Mouse (Mus musculus) limb, embryonic 15.5 days (tissue): ENCODE measurements around the gene Tshz3. TPM values are rescaled to one million over a fixed set of nuclear protein-coding genes. Genes with fewer than 3 reads are reported as not detected.

Experiments used
- ATAC-seq: fragments of 200-750 bp; cut with Nextera tagmentation; 2 replicates; pipeline ENCODE4 v1.8.0; 2017; ENCODE audit warnings: low read depth, moderate TSS enrichment; ENCODE audit not compliant: insufficient number of reproducible peaks, low FRiP score, low TSS enrichment
- H3K27ac ChIP-seq: fragments of 300-500 bp; sonication (generic); 2 replicates; pipeline ENCODE4 v1.5.1; 2015; ENCODE audit warnings: moderate library complexity, mild to moderate bottlenecking, inconsistent platforms
- H3K27me3 ChIP-seq: fragments of 300-500 bp; sonication (generic); 2 replicates; pipeline ENCODE4 v1.6.1; 2015; ENCODE audit warnings: inconsistent platforms
- H3K36me3 ChIP-seq: fragments of 300-500 bp; sonication (generic); 2 replicates; pipeline ENCODE4 v1.6.1; 2015; ENCODE audit warnings: inconsistent platforms
- H3K4me1 ChIP-seq: fragments of 300-500 bp; sonication (generic); 2 replicates; pipeline ENCODE4 v1.6.1; 2015; ENCODE audit warnings: inconsistent platforms
- H3K4me2 ChIP-seq: fragments of 300-500 bp; sonication (generic); 2 replicates; pipeline ENCODE4 v1.6.1; 2015; ENCODE audit warnings: mild to moderate bottlenecking, inconsistent platforms
- H3K4me3 ChIP-seq: fragments of 300-500 bp; sonication (generic); 2 replicates; pipeline ENCODE4 v1.5.1; 2015; ENCODE audit warnings: mild to moderate bottlenecking, inconsistent platforms
- H3K9ac ChIP-seq: fragments of 300-500 bp; sonication (generic); 2 replicates; pipeline ENCODE4 v1.6.1; 2015; ENCODE audit warnings: inconsistent platforms
- H3K9me3 ChIP-seq: fragments of 300-500 bp; sonication (generic); 2 replicates; pipeline ENCODE4 v1.6.1; 2016; ENCODE audit warnings: inconsistent platforms
- WGBS: fragments of 180-500 bp; shearing (Covaris S2); methylation state at CpG from one replicate; pipeline ENCODE4 v1.1.7; 2015; 5-methylcytosine and 5-hydroxymethylcytosine counted together
- polyA plus RNA-seq: library from polyadenylated mRNA; unstranded; fragments of >200 nt; fragmentation: Nextera tagmentation; extraction: Ambion mirVana; gene quantifications from 2 replicates; pipeline ENCODE4 v1.2.1, GENCODE M21; 2015

Gene Tshz3
- polyA plus RNA-seq, 1 experiment from 2014 or later, result 7.4 TPM

DNA sequence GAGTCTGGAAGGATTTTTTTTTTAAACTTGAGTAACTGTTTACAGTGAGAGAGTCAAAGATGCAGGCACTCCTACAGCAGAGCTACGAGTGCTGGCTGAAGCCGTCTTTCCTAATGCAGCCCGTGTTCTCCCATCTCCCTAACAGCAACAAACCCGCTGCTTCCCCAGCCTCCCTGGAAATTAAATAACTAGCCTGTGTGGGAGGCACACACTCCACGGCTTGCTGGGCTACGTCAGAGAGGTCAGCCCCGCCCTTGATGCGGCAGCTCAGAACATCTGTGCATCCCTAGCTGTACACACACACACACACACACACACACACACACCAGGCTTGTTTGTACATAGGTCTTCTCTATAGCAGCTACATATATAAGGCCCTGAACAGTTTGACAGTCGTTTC lies 22.9 kb downstream of the Tshz3 start:
- WGBS, result 39% methylated on average over 9 of the region's 9 CpGs
- H3K4me3 ChIP-seq, result no peak overlapping the region
- no peak overlapping the region for H3K9ac ChIP-seq
- no peaks in the 10 kb centered on the region for H3K27me3 ChIP-seq
- H3K4me2 ChIP-seq, result no peak overlapping the region
- H3K4me1 ChIP-seq, result peaks cover 5% of the 10 kb centered on the region
- no peak for ATAC-seq
- no peaks in the 10 kb centered on the region for H3K9me3 ChIP-seq
- H3K36me3 ChIP-seq, result no peaks in the 10 kb centered on the region
- no peak overlapping the region for H3K27ac ChIP-seq

DNA sequence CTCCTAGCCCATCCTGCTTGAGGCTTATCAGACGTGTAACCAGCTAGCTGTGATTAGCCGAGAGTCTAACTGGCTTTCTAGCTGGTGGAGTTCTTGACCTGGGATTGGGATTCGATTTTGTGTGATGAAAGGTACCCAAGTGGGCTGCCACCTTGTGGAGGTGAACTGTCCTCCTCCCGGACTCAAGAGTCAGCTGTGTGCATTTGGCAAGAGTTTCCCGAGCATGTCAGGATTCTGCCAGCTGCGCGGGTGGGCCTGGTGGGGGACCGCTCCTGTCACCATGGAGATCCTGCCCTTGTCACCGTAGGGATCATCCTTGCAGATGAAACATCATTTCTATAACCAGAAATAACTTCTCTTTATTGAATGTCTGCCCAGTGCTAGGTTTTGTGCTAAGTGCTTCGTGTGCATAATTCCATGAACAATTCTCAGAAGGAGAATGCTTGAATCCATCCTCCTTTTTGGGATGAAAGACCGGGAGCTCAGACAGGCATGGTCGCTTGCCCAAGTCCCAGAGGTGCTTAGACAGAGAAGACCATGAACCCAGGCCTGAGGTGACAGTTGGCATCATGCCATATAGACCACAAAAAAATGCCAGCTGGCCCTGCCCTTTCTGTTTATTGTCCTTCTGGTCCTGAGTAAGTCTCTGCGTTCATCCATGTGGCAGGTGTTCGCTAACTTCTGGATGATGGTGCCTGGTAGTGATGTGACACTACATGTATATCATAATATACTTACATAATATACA lies 38.6 kb downstream of the Tshz3 start:
- ATAC-seq, result no peak
- Histone ChIP-seq H3K4me1 (no peaks in the 10 kb centered on the region), H3K9ac (no peak overlapping the region), H3K9me3 (no peaks in the 10 kb centered on the region), H3K36me3 (no peaks in the 10 kb centered on the region), H3K27me3 (no peaks in the 10 kb centered on the region), H3K4me2 (no peak overlapping the region), H3K4me3 (no peak overlapping the region), H3K27ac (no peak overlapping the region)
- WGBS, result 82% methylated on average over 14 of the region's 14 CpGs

DNA sequence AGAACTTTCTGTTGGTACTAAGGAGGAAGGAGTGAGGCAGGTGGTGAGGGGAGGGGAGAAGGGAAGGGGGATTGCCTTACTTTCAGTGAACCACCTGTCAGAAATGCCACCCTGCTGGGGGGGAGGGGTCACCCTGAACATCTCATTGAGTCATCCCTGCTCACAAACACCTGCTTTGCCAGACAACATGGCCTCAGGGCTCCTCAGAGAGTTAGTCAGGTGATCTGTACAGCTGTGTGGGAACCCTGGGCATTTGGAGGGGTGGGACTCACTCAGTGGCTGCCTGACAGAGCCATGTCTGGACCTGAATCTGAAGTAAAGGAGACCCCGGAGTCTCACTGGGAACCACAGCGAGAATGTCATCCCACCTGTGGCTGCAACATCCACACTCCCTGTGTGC lies 53.6 kb downstream of the Tshz3 start:
- no peak overlapping the region for H3K9ac ChIP-seq
- no peaks in the 10 kb centered on the region for H3K4me1 ChIP-seq
- H3K9me3 ChIP-seq, result no peaks in the 10 kb centered on the region
- no peaks in the 10 kb centered on the region for H3K36me3 ChIP-seq
- ATAC-seq, result no peak
- H3K27me3 ChIP-seq, result no peaks in the 10 kb centered on the region
- WGBS, result 77% methylated on average over 2 of the region's 2 CpGs
- no peak overlapping the region for H3K27ac ChIP-seq
- H3K4me2 ChIP-seq, result no peak overlapping the region
- H3K4me3 ChIP-seq, result no peak overlapping the region

DNA sequence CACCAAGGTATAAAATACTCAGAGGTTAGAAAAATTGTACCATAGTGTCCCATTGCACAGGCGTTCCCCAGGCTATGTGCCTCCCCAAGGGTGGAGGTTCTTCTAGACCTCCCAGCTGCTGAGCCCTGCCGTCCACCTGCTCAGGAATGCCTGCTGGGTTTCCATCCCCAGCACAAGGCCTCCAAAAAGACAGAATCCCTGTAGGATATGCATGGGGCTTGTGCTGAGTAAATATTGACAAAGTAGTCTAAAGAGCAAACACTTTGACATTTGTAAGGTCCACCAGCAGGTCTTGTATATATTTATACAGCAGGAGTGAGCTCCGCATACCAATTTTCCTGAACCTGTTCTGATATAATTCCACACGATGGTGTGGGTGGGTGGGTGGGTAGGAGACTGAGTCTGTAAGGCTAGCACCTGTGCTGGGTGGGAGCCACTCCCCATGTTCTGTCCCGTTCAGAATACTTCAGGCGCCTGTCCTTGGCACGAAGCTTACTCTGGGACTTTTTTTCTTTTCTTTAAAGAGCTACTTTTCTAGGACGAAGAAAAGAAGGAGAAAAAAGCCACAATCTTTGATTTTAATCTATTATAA lies 69.7 kb downstream of the Tshz3 start:
- no peak for ATAC-seq
- WGBS, result 75% methylated on average over 8 of the region's 8 CpGs
- no peak overlapping the region for H3K4me3 ChIP-seq

DNA sequence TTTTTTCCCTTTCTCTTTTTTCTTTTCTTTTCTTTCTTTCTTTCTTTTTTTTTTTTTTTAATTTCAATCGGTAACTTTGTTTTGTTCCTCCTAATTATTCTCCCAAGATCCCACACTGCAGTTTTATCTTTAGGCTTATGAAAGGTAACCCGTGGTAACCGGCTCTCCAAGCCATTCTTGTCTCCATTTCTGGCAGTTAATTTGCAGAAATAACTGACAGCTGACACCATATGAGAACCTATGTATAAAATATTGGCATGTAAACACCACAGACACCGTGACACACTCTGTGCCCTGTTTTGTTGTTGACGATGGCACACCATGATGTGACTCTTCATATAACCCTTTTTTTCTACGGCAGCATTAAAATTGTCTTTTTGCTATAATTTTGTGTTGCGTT lies 75.2 kb downstream of the Tshz3 start:
- no peaks in the 10 kb centered on the region for H3K9me3 ChIP-seq
- no peak overlapping the region for H3K4me3 ChIP-seq
- H3K4me2 ChIP-seq, result no peak overlapping the region
- H3K36me3 ChIP-seq, result peaks cover 30% of the 10 kb centered on the region
- H3K27me3 ChIP-seq, result no peaks in the 10 kb centered on the region
- no peak overlapping the region for H3K27ac ChIP-seq
- H3K4me1 ChIP-seq, result no peaks in the 10 kb centered on the region
- no peak for ATAC-seq
- 59% methylated on average over 7 of the region's 7 CpGs for WGBS
- H3K9ac ChIP-seq, result no peak overlapping the region

More for the DNA sequence above, 69.7 kb downstream of the Tshz3 start:
- Histone ChIP-seq H3K4me1 (no peaks in the 10 kb centered on the region), H3K27ac (no peak overlapping the region), H3K36me3 (peaks cover 30% of the 10 kb centered on the region), H3K9ac (no peak overlapping the region), H3K9me3 (no peaks in the 10 kb centered on the region), H3K4me2 (no peak overlapping the region), H3K27me3 (no peaks in the 10 kb centered on the region)

DNA sequence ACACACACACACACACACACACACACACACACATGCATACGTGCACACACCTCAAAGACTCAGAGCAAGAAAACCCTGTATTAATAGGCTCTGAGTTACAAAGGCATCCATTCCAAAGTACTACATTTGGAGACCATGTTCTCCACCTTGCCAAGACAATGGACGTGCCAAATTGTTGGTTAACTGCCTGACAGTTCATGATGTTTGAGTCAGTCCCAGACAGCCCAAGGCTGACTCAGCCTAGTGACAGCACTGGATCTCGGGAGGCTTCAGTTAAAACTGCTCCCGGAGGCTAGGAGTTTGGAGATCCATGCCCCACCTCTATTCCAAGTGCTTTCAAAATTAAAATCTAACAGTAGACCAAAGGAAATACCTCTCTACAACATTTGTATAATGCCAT lies 79.0 kb downstream of the Tshz3 start:
- Histone ChIP-seq H3K36me3 (no peaks in the 10 kb centered on the region), H3K27ac (no peak overlapping the region), H3K9ac (no peak overlapping the region), H3K27me3 (no peaks in the 10 kb centered on the region), H3K4me2 (no peak overlapping the region), H3K4me1 (no peaks in the 10 kb centered on the region), H3K4me3 (no peak overlapping the region), H3K9me3 (no peaks in the 10 kb centered on the region)
- 73% methylated on average over 4 of the region's 4 CpGs for WGBS
- no peak for ATAC-seq

DNA sequence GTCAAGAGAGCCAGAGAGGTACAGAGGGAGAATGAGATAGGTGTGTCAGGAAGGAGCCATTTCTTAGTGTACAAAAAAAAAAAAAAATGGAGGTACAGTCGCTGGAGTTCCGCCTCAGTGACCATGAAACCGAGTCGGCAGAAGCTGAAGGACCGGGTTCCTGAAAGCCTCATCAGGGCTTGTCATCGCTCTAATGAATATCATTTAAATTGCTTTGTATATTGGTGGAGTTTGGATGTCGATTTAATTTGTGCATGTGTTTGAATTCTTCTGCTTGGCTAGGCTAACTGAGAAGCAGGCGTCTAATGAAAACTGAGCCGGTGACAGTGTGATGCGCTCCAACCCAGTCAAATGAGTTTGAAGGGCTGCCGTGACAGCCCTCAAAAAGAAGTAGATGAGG lies 80.5 kb downstream of the Tshz3 start:
- Histone ChIP-seq H3K4me3 (no peak overlapping the region), H3K36me3 (no peaks in the 10 kb centered on the region), H3K4me1 (no peaks in the 10 kb centered on the region), H3K9ac (no peak overlapping the region), H3K9me3 (no peaks in the 10 kb centered on the region), H3K27ac (no peak overlapping the region), H3K27me3 (no peaks in the 10 kb centered on the region), H3K4me2 (no peak overlapping the region)
- no peak for ATAC-seq
- 87% methylated on average over 11 of the region's 11 CpGs for WGBS

DNA sequence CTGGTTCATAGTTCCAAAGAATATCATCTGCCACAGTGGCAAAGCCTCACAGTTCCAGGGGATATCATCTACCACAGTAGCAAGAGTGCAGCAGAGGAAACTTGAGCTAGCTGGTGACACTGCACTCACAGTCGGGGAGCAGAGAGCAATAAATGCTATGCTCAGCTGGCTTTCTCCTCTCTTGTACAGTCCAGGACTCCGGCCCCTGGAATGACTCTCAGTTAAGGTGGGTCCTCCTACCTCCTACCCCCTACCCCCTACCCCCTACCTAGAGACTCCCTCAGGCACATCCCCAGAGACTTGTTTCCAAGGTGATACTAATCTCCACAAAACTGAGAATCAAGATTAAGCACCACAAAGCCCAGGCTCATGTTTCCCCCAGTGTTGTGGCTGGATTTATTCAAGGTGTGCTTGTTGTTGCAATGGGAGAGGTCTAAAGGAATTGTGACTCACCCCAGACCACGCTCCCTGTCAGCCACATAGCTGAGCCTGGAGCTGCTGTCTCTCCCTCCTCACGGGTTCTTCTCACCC lies 86.4 kb downstream of the Tshz3 start:
- Histone ChIP-seq H3K4me1 (no peaks in the 10 kb centered on the region), H3K9me3 (no peaks in the 10 kb centered on the region), H3K4me2 (no peak overlapping the region), H3K4me3 (no peak overlapping the region), H3K36me3 (no peaks in the 10 kb centered on the region), H3K9ac (no peak overlapping the region), H3K27ac (no peak overlapping the region), H3K27me3 (no peaks in the 10 kb centered on the region)
- ATAC-seq, result no peak
- WGBS, result 55% methylated on average over 4 of the region's 4 CpGs

DNA sequence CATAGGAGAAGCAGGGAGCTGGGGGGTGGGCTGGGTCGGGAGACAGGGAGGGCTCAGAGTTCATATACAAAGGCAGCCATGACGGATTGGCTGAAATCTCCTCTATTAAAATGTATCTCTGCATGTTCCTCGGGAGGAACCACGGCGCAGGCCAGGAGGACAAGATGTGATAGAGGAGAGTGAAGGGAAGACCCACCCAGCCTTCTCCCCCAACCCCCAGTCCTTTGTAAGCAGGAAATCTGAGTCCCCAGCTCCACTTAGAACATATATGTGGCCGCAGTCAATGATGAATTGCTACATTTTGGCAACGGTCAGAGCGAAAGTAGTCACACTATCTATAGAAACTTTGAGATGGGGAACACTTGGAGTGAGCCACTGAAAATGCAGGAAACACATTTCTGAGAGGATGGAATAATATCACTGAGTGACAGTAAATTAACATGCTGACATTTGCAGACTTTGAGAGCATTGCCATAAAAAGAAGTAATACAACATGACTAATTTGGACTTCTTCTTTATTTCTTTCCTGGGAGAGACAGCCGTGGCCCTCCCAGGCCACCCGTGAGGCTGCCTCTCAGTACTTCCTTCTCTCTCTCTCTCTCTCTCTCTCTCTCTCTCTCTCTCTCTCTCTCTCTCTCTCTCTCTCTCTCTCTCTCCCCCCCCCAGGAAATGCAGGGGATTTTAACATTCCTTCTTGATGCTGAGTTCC lies 88.9 kb downstream of the Tshz3 start:
- H3K9me3 ChIP-seq, result no peaks in the 10 kb centered on the region
- no peak overlapping the region for H3K27ac ChIP-seq
- H3K4me3 ChIP-seq, result no peak overlapping the region
- H3K4me1 ChIP-seq, result peaks cover 2% of the 10 kb centered on the region
- no peak overlapping the region for H3K9ac ChIP-seq
- no peaks in the 10 kb centered on the region for H3K36me3 ChIP-seq
- no peak for ATAC-seq
- no peak overlapping the region for H3K4me2 ChIP-seq
- 65% methylated on average over 10 of the region's 10 CpGs for WGBS
- H3K27me3 ChIP-seq, result no peaks in the 10 kb centered on the region

DNA sequence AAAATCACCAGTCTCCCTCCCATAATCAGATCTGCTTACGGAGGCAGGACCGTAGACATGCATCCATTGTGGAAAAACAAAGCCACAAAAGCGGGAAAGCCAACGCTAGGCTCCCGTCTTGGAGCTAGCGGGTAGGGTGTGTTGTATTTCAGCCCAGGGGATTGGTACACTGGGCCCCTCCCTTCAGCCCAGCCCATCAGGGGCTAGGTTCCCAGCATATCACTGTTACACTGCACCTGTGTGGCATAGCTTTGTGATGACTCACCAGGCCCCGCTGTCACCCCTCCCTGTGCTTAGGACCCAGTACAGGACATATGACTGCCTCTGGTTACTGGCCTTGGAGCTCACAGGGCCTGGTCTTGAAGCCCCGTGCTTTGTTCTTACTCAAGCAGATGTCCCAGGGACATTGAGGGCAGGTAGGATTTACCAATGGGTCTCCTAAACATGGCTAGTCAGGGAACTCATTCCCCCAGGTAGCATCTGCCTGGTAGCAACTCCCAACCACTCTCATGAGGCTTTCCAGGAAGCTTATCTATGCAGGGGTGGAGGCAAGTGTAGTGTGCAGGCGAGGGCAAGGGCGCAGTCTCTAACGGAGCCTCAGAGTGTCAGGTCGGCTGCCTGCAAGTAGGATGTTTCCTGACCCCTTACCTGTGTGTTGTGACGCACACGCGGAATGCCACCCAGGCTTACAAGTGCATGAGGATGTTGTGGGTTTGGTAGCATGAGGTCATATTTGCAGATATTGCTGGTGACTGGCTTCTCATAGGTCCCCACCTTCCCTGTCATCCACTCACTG lies 98.7 kb downstream of the Tshz3 start:
- ATAC-seq, result peak; percentile 65; the same call in 1 of the 2 replicates

More for the DNA sequence above, 98.7 kb downstream of the Tshz3 start:
- Histone ChIP-seq H3K4me2 (no peak overlapping the region), H3K4me1 (no peaks in the 10 kb centered on the region), H3K27me3 (no peaks in the 10 kb centered on the region), H3K9ac (no peak overlapping the region), H3K4me3 (no peak overlapping the region), H3K36me3 (no peaks in the 10 kb centered on the region), H3K9me3 (no peaks in the 10 kb centered on the region), H3K27ac (no peak overlapping the region)
- WGBS, result 82% methylated on average over 15 of the region's 15 CpGs
